Mouse (Mus musculus) spleen, adult 12 weeks (tissue): ENCODE measurements around the gene Cchcr1.

Experiments used
- DNase-seq: peaks from one replicate; pipeline ENCODE4 v3.0.0; 2022; ENCODE audit warnings: low spot score

The Cchcr1 gene

DNA sequence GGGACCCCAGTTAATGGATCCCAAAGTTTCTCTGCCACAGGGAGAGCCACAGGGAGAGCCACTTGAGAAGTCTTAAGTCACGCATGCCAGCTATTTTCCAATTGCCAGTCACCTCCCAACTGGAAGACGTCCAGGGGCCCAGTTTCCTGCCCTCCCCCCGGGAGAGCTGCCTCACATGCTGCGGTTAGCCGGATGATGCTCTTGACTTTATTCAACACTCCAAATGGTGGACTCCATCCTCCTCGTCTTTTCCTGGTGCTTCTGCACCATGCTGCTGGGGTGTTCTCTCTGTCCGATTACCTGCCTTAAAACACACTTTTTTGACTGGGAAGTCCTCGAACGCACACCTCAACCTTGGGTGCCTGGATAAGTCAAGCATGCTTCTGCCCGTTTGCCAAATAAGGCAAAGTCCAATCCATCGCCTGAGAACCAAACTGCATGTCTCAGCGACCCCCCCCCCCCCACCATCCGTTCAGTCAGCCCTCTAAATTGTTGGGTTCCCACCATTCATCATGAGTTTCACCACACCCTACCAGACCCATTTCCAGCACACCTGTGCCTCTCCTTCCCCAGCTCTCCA is 39.4 kb downstream of the Cchcr1 start:
- no peak for DNase-seq

DNA sequence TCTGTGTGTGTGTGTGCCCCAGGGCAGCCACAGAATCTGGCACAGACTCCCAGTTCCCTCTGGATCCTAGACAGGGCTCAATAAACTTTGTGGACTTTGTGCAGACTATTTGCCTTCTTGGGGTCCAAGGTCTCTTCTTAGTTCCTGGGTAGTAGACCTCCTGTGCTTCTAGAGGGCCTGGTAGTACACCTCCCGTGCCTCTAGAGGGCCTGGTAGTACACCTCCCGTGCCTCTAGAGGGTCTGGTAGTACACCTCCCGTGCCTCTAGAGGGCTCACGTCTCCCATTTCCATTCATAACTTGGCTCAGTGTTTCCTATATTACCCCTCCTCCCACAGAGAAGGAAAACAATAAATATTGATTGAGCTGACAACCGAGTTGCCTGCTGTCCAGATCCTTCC is 39.9 kb downstream of the Cchcr1 start:
- DNase-seq = no peak

DNA sequence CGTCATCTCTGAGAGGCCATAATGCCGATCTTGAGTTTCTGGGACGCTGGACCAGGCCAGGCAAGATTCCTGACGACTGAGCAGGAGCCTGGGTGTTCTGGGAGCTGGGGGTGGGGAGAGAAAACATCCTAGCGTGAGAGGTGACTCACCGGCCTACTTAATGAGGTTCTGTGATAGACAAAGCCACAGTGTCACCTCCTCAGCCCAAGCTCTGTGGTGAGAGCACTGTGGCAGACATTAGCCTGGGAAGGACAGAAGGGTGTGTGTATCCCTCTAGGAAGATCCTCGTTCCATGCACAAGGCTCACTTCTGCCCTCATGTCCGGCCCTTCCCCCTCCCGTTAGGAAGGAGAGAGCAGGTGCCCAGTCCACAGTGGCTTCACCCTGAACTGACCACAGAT is 40.5 kb downstream of the Cchcr1 start:
- DNase-seq = no peak

DNA sequence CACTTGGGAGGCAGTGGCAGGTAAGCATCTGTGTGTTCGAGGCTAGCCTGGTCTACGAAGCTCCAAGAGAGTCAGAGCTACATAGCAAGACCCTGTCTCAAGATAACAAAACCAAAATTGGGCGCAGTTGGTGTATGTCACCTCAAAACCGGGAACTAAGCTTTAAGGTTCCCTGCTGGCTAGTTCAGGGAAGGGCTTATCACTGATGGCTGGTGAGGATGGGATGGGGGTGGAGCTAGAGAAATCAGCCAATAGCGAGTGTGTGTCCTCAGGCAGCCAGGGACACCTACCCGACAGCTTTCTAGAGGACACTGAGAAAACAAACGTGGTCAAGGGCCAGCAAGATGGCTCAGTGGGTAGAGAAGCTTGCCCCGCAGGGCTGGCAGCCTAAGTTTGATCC is 41.3 kb downstream of the Cchcr1 start:
- DNase-seq = no peak

DNA sequence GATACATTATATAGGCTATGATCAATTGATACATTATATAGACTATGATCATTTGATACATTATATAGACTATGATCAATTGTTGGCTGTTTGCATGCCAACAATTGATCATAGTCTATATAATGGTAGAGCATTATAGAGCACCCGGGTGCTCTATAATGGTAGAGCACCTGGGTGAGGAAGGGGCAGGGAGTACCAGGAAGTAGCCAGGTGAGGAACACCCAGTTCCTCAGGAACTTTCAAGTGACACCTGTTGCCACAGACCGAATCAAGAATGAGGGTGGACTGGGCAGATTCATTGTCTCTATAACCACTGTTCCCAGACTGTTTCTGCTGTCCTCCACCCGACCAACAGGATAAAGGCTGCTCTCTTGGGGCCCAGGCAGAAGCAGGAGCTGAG is 50.2 kb downstream of the Cchcr1 start, which contains the start of gene 2300002M23Rik:
2300002M23Rik (plus strand) TSS at position 301 of the 400 bp plus-strand sequence.
- no peak for DNase-seq

DNA sequence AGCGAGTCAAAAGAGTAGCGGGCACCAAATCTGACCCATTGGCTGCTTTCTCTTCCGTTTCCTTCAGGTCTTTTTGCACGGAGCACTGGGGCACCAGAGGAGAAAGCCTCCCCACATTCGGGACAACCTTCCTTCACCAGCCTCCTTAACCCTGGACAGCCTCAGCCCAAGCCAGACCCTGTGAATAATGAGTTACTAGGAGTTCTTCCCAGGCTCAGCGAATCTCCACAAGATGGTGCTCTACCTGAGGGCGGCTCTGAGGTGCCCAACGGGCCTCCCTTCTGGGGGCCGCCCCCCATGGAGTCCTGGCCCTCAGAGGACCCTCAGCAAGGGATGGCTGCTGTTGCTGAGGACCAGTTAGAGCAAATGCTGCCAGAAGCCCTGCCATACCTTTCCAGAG is 50.9 kb downstream of the Cchcr1 start:
- DNase-seq = no peak

DNA sequence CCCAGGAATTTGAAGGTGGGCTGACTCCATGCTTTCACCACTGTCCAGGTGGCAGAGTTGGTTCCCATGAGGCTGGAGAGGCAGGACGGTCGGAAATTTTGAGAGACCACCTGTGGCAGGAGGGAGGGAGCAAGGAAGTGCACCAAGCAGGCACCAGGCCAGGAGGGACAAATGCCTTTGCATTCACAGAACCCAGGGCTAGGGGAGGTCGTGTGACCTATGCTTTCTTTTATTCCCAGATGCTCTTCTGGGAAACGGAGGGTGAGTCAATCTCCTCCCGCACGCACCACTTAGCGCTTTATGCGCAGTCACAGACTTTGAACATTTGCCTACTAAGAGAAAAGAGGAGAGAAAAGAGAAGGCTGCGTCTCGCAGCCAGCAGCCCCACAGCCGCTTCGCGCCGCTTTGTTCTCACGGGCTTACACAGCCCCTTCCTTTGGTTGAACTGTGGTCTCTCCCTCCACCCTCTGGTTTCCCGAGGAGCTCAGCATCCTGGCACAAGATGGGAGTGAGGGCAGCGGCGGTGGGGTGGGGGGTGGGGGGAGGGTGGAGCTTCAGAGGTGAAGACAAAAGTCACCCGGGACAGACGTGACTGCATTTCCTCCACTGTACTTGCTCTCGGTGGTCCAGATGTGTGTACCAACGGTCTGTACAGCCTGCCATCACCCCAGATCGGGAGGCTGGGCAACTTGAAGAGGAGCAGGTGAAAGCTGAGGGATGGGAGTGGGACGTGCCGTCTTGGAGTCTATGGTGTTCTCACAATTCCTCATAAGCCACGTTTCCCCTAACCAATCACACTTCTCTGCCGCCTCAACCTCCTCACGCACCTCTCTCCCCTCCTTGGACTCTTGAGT is 52.4 kb downstream of the Cchcr1 start:
- no peak for DNase-seq

DNA sequence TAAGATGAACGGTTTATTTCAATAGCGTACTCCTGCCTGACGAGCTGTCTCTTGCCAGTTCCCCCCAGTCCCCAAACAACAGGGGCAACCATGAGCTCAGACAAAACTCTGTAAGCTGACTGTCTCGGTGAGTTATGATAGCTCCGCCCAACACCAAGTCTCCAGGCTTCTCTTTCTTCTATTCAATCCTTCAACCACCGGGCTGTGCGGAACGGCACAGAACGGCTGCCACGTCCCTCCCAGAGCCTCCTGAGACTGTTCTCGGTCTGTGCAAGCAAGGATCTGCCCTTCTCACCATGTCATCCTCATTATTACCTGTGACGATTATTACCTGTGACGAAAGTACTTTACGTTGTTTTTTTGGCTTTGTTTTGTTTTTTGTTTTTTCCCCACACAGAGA is 53.9 kb downstream of the Cchcr1 start:
- no peak for DNase-seq

DNA sequence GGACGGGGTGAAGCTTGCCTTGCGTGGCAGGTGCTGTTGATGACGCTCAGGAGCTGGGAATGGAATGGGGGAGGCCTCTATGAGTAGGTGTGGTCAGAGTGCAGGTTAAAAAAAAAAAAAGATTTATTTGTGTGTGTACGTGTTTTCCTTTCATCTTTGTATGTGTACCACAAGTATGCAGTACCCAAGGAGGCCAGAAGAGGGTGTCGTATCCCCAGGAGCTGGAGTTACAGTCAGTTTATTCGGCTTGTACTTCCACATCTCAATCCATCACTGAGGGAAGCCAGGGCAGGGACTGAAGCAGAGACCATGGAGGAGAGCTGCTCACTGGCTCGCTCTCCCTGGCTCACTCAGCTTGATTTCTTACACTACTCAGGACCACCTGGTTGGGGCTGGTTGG is 54.6 kb downstream of the Cchcr1 start:
- no peak for DNase-seq

DNA sequence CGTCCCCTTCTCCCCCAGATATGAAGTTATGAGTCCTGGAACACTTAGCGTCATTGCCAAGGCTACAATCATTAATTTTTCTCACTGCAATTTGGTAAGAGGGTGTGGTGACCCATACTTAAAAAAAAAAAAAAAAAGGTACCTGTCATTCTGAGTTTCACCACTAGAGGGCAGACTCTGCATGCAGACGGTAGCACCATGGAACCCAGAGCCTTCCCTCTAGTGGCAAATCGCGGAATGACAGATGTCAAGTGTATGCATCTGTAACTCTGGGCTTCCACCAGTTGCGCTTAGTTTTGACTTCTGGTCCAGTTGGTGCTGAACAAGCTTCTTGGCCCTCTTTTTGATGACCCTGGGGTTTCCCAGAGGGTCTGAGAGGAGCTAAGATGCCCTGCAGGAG is 61.3 kb downstream of the Cchcr1 start:
- peak; percentile 62 for DNase-seq
